Mouse (Mus musculus) ES-Bruce4 (cell line): ENCODE measurements at regions not wholly inside any gene's neighbourhood (a gene's known extent, or its start where the extent isn't known, plus 50 kb on each side); places are given as distances from the start of the nearest gene placed in this dataset.

Experiments used
- CTCF ChIP-seq: IDR thresholded peaks from one replicate; pipeline ENCODE4 v1.8.1; 2011; ENCODE audit warnings: low read depth, low read length
- POLR2A ChIP-seq: IDR thresholded peaks from one replicate; pipeline ENCODE4 v1.8.1; 2011; ENCODE audit warnings: low read length; ENCODE audit not compliant: insufficient read depth

GRCm38 (mm10) chr4:23077603-23078002 is 589.4 kb upstream of the Pou3f2 start:
- TF ChIP-seq POLR2A (no peak), CTCF (no peak)
